Mouse (Mus musculus) forebrain, embryonic 16.5 days (tissue): ENCODE measurements around the gene Atf6b. TPM values are rescaled to one million over a fixed set of nuclear protein-coding genes. Genes with fewer than 3 reads are reported as not detected.

Experiments used
- ATAC-seq: fragments of 200-750 bp; cut with Nextera tagmentation; 2 replicates; pipeline ENCODE4 v1.8.0; 2017; ENCODE audit warnings: mild to moderate bottlenecking, moderate library complexity
- H3K27ac ChIP-seq: fragments of 300-500 bp; sonication (generic); 2 replicates; pipeline ENCODE4 v1.5.1; 2014; ENCODE audit warnings: low read length, control low read depth
- H3K27me3 ChIP-seq: fragments of 300-500 bp; sonication (generic); replicated peaks from 2 replicates; pipeline ENCODE4 v1.6.1; 2014; ENCODE audit warnings: low read length; ENCODE audit not compliant: control insufficient read depth, insufficient read depth
- H3K36me3 ChIP-seq: fragments of 300-500 bp; sonication (generic); 2 replicates; pipeline ENCODE4 v1.6.1; 2014; ENCODE audit not compliant: control insufficient read depth, insufficient read depth
- H3K4me1 ChIP-seq: fragments of 300-500 bp; sonication (generic); replicated peaks from 2 replicates; pipeline ENCODE4 v1.6.1; 2014; ENCODE audit warnings: low read length; ENCODE audit not compliant: control insufficient read depth, insufficient read depth
- H3K4me2 ChIP-seq: fragments of 300-500 bp; sonication (generic); 2 replicates; pipeline ENCODE4 v1.6.1; 2014; ENCODE audit warnings: mild to moderate bottlenecking, low read length, control low read depth
- H3K4me3 ChIP-seq: fragments of 300-500 bp; sonication (generic); replicated peaks from 2 replicates; pipeline ENCODE4 v1.5.1; 2014; ENCODE audit warnings: mild to moderate bottlenecking, low read length, control low read depth
- H3K9ac ChIP-seq: fragments of 300-500 bp; sonication (generic); replicated peaks from 2 replicates; pipeline ENCODE4 v1.6.1; 2014; ENCODE audit warnings: low read depth, low read length, control low read depth
- H3K9me3 ChIP-seq: fragments of 300-500 bp; sonication (generic); 2 replicates; pipeline ENCODE4 v1.6.1; 2016; ENCODE audit warnings: low read length; ENCODE audit not compliant: control insufficient read depth
- WGBS: fragments of 180-500 bp; shearing (Covaris S2); extraction: QIAGEN DNeasy Blood & Tissue Kit; methylation state at CpG from one replicate; pipeline ENCODE4 v1.1.7; 2014; 5-methylcytosine and 5-hydroxymethylcytosine counted together
- polyA plus RNA-seq: library from polyadenylated mRNA; unstranded; fragments of >200 nt; fragmentation: Nextera tagmentation; extraction: Ambion mirVana; gene quantifications from 2 replicates; pipeline ENCODE4 v1.2.1, GENCODE M21; 2015

Gene Atf6b
- polyA plus RNA-seq, 1 experiment from 2014 or later, result 119 TPM

DNA sequence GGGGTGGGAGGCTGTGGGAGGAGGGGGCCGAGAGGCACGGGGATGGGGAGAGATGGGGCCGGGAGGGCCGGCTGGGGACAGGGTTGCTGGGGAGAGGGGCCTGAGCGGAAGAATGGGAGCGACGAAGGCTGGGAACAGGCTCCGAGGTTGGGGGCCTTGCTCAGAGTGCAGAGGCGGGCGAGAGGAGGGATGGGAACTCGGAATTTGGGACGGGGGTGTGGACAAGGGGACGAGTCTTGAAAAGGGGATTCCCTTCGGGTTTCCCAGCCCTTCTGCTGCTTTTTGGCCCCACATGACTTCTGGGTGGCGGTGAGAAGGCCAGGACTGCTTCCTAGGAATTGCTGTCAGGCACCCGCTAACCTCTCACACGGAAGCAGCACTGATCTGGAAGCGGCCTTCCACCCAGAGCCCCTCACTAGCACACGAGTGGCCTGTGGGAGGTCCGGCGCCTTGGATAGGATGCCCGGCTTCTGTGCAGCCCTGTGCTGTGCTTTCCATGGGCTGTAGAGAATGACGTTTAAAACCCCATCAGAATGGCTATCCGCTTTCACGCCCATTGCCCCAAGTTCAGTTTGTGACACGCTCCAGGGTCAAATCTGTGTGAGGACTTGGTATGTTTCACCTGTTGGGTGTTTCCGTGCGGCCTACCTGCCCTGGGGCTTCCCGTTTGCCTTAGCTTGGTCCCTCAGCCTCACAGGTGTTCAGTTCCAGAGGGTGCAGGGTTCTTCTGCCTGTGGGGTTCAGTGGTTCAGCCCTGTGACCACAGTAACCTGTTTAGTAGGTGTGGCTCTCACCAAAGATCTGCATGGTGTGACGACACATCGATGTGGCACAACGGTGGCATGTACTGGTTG, 40.5 kb upstream of the Atf6b start:
- Histone ChIP-seq H3K27ac (peak overlapping the region; percentile 76), H3K4me3 (peak overlapping the region; percentile 94), H3K27me3 (no peaks in the 10 kb centered on the region), H3K9ac (peak overlapping the region; percentile 96), H3K4me2 (peak overlapping the region; percentile 98), H3K9me3 (no peaks in the 10 kb centered on the region), H3K4me1 (peaks cover 43% of the 10 kb centered on the region), H3K36me3 (peaks cover 8% of the 10 kb centered on the region)
- WGBS, result 16% methylated on average over 30 of the region's 32 CpGs
- no peak for ATAC-seq

DNA sequence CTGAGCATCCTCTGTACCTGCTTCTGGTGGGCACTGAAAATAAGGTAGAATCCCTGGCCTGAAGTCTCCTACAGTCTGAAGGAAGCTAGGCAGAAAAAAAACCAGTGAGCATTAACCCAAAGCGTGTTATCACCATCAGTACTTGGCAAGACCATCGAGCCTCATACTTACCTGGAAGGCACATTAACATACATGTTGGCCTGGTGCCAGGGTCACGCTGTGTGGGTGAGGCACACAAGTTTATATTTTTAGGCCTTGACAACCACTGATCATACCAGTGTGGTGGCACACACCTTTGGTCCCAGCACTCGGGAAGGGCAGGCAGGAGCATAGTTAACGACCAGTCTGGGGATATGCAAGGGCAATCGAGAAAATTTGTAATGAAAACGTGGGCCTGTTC, 38.9 kb upstream of the Atf6b start:
- no peaks in the 10 kb centered on the region for H3K27me3 ChIP-seq
- 76% methylated on average over 7 of the region's 7 CpGs for WGBS
- no peak overlapping the region for H3K27ac ChIP-seq
- H3K4me1 ChIP-seq, result peaks cover 34% of the 10 kb centered on the region
- no peak for ATAC-seq
- H3K4me3 ChIP-seq, result no peak overlapping the region
- no peak overlapping the region for H3K4me2 ChIP-seq
- no peak overlapping the region for H3K9ac ChIP-seq
- peaks cover 21% of the 10 kb centered on the region for H3K36me3 ChIP-seq
- H3K9me3 ChIP-seq, result no peaks in the 10 kb centered on the region

DNA sequence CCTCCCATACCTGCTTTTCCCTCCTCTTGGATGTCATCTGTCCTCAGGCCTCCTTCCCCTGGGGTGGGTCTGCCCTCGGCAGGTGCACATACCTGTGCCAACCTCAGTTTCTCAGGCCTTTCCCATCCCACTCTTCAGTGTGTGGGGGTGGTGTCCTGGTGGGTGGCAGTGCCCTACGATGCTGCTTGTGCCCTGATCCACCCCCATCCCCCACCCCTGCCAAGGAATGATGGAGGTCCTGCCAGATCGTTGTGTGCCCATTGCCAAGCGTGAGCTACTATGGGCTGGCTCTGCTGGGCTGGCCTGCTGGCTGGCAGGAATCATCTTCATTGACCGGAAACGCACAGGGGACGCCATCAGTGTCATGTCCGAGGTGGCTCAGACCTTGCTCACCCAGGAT, 35.9 kb upstream of the Atf6b start:
- no peak overlapping the region for H3K4me3 ChIP-seq
- peaks cover 24% of the 10 kb centered on the region for H3K4me1 ChIP-seq
- no peak overlapping the region for H3K4me2 ChIP-seq
- H3K9ac ChIP-seq, result no peak overlapping the region
- H3K27me3 ChIP-seq, result no peaks in the 10 kb centered on the region
- H3K9me3 ChIP-seq, result no peaks in the 10 kb centered on the region
- WGBS, result 88% methylated on average over 8 of the region's 8 CpGs
- peaks cover 26% of the 10 kb centered on the region for H3K36me3 ChIP-seq
- H3K27ac ChIP-seq, result no peak overlapping the region
- ATAC-seq, result no peak

DNA sequence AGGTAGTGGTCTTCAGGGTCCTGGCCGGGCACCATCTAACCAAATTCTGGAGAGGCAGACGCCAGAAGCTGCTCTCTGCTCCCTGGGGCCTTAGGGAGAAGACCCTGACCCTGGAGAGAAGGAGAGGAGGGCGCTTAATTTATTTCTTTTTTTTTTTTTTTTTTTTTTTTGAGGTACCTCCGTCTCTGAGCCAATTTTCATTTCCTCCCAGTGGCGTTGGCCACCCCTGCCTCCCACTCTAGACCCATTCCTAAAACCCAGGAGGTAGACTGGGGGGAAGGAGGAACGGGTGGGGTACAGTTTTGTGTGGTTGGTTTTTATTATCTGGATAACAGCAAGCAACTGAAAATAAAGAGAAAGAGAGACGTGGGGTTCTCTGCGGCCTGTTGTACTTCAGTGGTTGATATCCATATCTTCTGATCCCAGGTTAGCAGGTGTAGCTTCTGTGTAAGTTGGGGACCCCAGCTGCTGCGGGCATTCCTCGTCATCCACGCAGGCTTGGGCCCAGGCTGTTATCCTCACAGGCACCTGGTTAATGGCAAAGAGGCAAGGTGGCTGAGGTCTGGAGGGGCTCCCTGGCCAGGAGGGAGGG, 33.8 kb upstream of the Atf6b start:
- H3K4me2 ChIP-seq, result no peak overlapping the region
- H3K27ac ChIP-seq, result no peak overlapping the region
- peaks cover 8% of the 10 kb centered on the region for H3K4me1 ChIP-seq
- 86% methylated on average over 11 of the region's 11 CpGs for WGBS
- no peaks in the 10 kb centered on the region for H3K27me3 ChIP-seq
- no peak for ATAC-seq
- H3K36me3 ChIP-seq, result peaks cover 32% of the 10 kb centered on the region
- no peaks in the 10 kb centered on the region for H3K9me3 ChIP-seq
- no peak overlapping the region for H3K9ac ChIP-seq
- H3K4me3 ChIP-seq, result no peak overlapping the region

DNA sequence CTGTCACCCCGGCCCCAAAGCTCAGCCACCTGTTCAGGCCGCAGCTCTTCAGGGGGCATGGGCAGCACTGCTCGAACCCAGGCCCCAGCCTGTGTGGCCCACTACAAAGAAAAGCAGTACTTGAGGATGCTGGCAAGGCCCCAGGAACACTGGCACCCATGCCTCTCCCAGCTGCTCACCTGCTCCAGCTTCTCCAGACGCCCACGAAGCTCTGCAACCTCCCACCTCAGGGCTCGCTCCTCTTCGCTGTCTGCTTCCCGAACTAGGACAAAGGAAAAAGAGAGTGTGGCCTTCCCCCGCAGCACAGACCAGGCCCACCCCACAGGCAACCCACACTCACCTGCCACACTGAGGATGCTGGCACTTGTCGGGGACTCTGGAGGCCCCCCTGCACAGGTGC, 33.1 kb upstream of the Atf6b start:
- 85% methylated on average over 10 of the region's 10 CpGs for WGBS
- Histone ChIP-seq H3K4me1 (peaks cover 2% of the 10 kb centered on the region), H3K27me3 (no peaks in the 10 kb centered on the region), H3K9ac (no peak overlapping the region), H3K4me3 (no peak overlapping the region), H3K27ac (no peak overlapping the region), H3K36me3 (peaks cover 32% of the 10 kb centered on the region), H3K9me3 (no peaks in the 10 kb centered on the region), H3K4me2 (no peak overlapping the region)
- no peak for ATAC-seq

DNA sequence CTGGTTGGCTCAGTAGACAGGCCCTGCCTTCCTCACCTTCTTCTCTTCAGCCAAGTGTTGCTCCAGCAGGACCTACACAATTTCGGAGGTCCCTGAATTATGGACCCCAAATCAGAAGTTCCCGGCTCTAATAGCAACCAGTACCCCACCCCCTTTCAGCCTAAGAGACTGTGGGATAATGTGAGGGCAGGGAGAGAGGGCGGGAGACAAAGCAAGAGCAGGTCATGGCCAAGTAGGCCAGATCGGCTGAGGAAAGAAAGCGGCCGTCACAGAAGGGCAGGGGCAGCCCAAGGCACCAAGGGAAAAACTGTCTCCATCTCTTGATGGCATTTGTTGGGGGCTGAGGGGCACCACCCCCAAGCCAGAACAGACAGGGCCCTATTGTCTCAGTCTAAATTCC, 31.1 kb upstream of the Atf6b start, which contains the start of gene Egfl8:
TSS of gene Egfl8 (minus strand) at position 101 of the 400 bp plus-strand sequence.
- H3K4me1 ChIP-seq, result no peaks in the 10 kb centered on the region
- no peak for ATAC-seq
- 69% methylated on average over 6 of the region's 6 CpGs for WGBS
- H3K9me3 ChIP-seq, result no peaks in the 10 kb centered on the region
- H3K27ac ChIP-seq, result no peak within 1 kb of the TSS
- H3K9ac ChIP-seq, result no peak within 1 kb of the TSS
- H3K4me3 ChIP-seq, result no peak within 1 kb of the TSS
- H3K4me2 ChIP-seq, result no peak within 1 kb of the TSS
- no peaks in the 10 kb centered on the region for H3K27me3 ChIP-seq
- H3K36me3 ChIP-seq, result peaks cover 29% of the 10 kb centered on the region

DNA sequence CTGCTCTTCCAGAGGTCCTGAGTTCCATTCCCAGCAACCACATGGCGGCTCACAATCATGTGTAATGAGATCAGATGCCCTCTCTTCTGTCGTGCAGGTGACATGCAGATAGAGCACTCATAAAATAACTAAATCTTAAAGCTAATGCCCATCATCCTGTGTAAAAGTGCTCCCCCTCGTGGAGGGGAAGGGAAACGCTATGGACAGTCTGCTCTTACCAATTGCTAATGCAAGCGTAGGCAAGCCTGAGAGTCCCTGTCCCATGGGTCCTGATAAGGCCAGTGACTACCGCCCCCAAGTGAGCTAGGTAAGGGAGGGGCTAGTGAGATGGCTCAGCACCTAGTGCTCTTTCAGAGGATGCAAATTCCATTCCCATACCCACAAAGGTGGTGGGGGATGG, 27.9 kb upstream of the Atf6b start:
- Histone ChIP-seq H3K9ac (no peak overlapping the region), H3K4me2 (no peak overlapping the region), H3K27ac (no peak overlapping the region), H3K9me3 (no peaks in the 10 kb centered on the region), H3K36me3 (peaks cover 15% of the 10 kb centered on the region; the same call in 1 of the 2 replicates), H3K27me3 (no peaks in the 10 kb centered on the region), H3K4me3 (no peak overlapping the region), H3K4me1 (no peaks in the 10 kb centered on the region)
- no peak for ATAC-seq
- WGBS, result 17% methylated on average over 6 of the region's 6 CpGs

DNA sequence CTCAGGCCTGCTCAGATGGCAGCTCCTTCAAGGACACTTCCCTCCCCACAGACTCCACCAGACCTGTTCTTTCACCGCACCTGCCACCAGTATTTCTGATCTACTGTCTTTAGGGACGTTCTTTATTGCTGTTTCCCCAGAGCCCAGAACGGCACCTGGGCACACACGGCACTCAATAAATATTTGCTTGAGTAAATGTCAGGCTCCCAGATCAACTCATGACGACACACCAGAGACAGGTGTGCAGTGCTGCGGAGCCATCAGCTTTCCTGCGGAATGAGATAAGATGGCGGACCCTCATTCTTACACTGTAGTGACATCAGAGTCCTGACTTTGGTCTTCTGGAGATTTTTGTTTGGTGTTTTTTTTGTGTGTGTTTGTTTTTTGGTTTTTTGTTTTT, 25.9 kb upstream of the Atf6b start:
- no peak for ATAC-seq
- Histone ChIP-seq H3K9ac (no peak overlapping the region), H3K4me3 (no peak overlapping the region), H3K4me1 (peaks cover 5% of the 10 kb centered on the region), H3K4me2 (no peak overlapping the region), H3K36me3 (peaks cover 11% of the 10 kb centered on the region; the same call in 1 of the 2 replicates), H3K9me3 (no peaks in the 10 kb centered on the region), H3K27me3 (no peaks in the 10 kb centered on the region), H3K27ac (no peak overlapping the region)
- 93% methylated on average over 8 of the region's 8 CpGs for WGBS

DNA sequence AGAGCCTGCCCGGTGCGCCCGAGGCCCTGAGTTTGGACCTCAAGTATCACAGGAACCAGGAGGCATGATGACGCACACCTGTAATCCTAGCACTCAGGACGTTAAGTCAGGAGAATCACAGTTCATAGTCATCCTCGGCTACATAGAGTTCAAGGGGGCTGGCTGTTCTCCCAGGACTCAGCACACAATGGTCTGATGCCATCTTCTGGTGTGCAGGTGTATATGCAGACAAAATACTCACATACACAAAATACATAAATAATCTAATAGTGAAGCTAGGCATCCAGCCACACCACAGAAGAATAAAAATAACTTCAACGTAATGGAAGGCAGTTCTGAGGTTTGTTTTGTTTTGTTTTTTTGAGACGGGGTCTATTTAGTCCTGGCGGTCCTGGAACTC, 23.8 kb upstream of the Atf6b start:
- Histone ChIP-seq H3K9me3 (no peaks in the 10 kb centered on the region), H3K36me3 (peaks cover 5% of the 10 kb centered on the region; the same call in 1 of the 2 replicates), H3K27ac (no peak overlapping the region), H3K4me2 (no peak overlapping the region), H3K27me3 (no peaks in the 10 kb centered on the region), H3K9ac (no peak overlapping the region), H3K4me3 (no peak overlapping the region), H3K4me1 (peaks cover 16% of the 10 kb centered on the region)
- no peak for ATAC-seq
- 85% methylated on average over 9 of the region's 9 CpGs for WGBS
